Mouse (Mus musculus) embryonic facial prominence, embryonic 11.5 days (tissue): Measurements from ENCODE around the gene Scn10a. TPM values are rescaled to one million over a fixed set of nuclear protein-coding genes. Genes with fewer than 3 reads are reported as not detected.

Experiments used
- ATAC-seq: fragments of 200-750 bp; cut with Nextera tagmentation; replicated peaks from 2 replicates; pipeline ENCODE4 v1.8.0; 2017; ENCODE audit warnings: low read depth; ENCODE audit not compliant: insufficient number of reproducible peaks, low FRiP score, low TSS enrichment
- DNase-seq: peaks from one replicate; pipeline ENCODE4 v3.0.0-alpha.2; 2015; ENCODE audit warnings: low spot score
- H3K27ac ChIP-seq: fragments of 300-500 bp; sonication (generic); replicated peaks from 2 replicates; pipeline ENCODE4 v1.5.1; 2014; ENCODE audit warnings: mild to moderate bottlenecking, low read depth, low read length, control low read depth
- H3K27me3 ChIP-seq: fragments of 300-500 bp; sonication (generic); 2 replicates; pipeline ENCODE4 v1.6.1; 2014; ENCODE audit warnings: mild to moderate bottlenecking, low read length, moderate library complexity, mixed read lengths; ENCODE audit not compliant: control insufficient read depth, insufficient read depth
- H3K36me3 ChIP-seq: fragments of 300-500 bp; sonication (generic); replicated peaks from 2 replicates; pipeline ENCODE4 v1.6.1; 2014; ENCODE audit warnings: low read depth, mild to moderate bottlenecking, low read length, moderate library complexity, mixed read lengths; ENCODE audit not compliant: control insufficient read depth, insufficient read depth
- H3K4me1 ChIP-seq: fragments of 300-500 bp; sonication (generic); 2 replicates; pipeline ENCODE4 v1.6.1; 2014; ENCODE audit warnings: low read length, mixed read lengths; ENCODE audit not compliant: control insufficient read depth, insufficient read depth
- H3K4me2 ChIP-seq: fragments of 300-500 bp; sonication (generic); 2 replicates; pipeline ENCODE4 v1.6.1; 2014; ENCODE audit warnings: low read depth, mild to moderate bottlenecking, control low read depth, low read length, moderate library complexity
- H3K4me3 ChIP-seq: fragments of 300-500 bp; sonication (generic); 2 replicates; pipeline ENCODE4 v1.5.1; 2014; ENCODE audit warnings: low read depth, low read length, control low read depth
- H3K9ac ChIP-seq: fragments of 300-500 bp; sonication (generic); replicated peaks from 2 replicates; pipeline ENCODE4 v1.6.1; 2014; ENCODE audit warnings: mild to moderate bottlenecking, control low read depth, low read length
- H3K9me3 ChIP-seq: fragments of 300-500 bp; sonication (generic); replicated peaks from 2 replicates; pipeline ENCODE4 v1.6.1; 2016; ENCODE audit warnings: mild to moderate bottlenecking, low read length, inconsistent platforms, mixed read lengths; ENCODE audit not compliant: control insufficient read depth
- WGBS: fragments of 180-500 bp; shearing (Covaris S2); extraction: QIAGEN DNeasy Blood & Tissue Kit; methylation state at CpG from one replicate; pipeline ENCODE4 v1.1.7; 2014; 5-methylcytosine and 5-hydroxymethylcytosine counted together
- polyA plus RNA-seq: library from polyadenylated mRNA; unstranded; fragments of >200 nt; fragmentation: Nextera tagmentation; extraction: Ambion mirVana; gene quantifications from 2 replicates; pipeline ENCODE4 v1.2.1, GENCODE M21; 2014

The Scn10a gene
- polyA plus RNA-seq = 0.53 and 0.85 TPM in 2 replicates

GRCm38 (mm10) chr9:119719222-119719621, at the start of gene Scn10a:
Gene Scn10a (minus strand): TSS chr9:119719322.
- Histone ChIP-seq H3K4me2 (no peak within 1 kb of the TSS), H3K4me1 (no peaks in the 10 kb centered on the region), H3K36me3 (no peaks in the 10 kb centered on the region), H3K9ac (no peak within 1 kb of the TSS), H3K27ac (no peak within 1 kb of the TSS), H3K9me3 (no peaks in the 10 kb centered on the region), H3K4me3 (no peak within 1 kb of the TSS), H3K27me3 (no peaks in the 10 kb centered on the region)
- ATAC-seq (no peak), DNase-seq (no peak)
- 80% methylated on average over 11 of the region's 11 CpGs for WGBS

- Histone ChIP-seq H3K27me3 (no peaks in the 10 kb centered on the region), H3K4me2 (no peak overlapping the region), H3K4me1 (no peaks in the 10 kb centered on the region), H3K9ac (no peak overlapping the region), H3K36me3 (no peaks in the 10 kb centered on the region), H3K4me3 (no peak overlapping the region), H3K27ac (no peak overlapping the region), H3K9me3 (no peaks in the 10 kb centered on the region)
- ATAC-seq (no peak), DNase-seq (peak; percentile 52)
- WGBS = 43% methylated on average over 7 of the region's 7 CpGs
These were observed 49.5 kb upstream of the Scn10a start for GRCm38 (mm10) chr9:119768585-119768984.

- ATAC-seq (no peak), DNase-seq (no peak)
- Histone ChIP-seq H3K4me1 (no peaks in the 10 kb centered on the region), H3K9me3 (no peaks in the 10 kb centered on the region), H3K9ac (no peak overlapping the region), H3K27ac (no peak overlapping the region), H3K4me2 (no peak overlapping the region), H3K4me3 (no peak overlapping the region), H3K27me3 (no peaks in the 10 kb centered on the region), H3K36me3 (no peaks in the 10 kb centered on the region)
- WGBS = 79% methylated on average over 3 of the region's 3 CpGs
These were observed 41.1 kb upstream of the Scn10a start for GRCm38 (mm10) chr9:119760226-119760625.

GRCm38 (mm10) chr9:119759457-119759856, 40.3 kb upstream of the Scn10a start:
- 86% methylated on average over 1 of the region's 1 CpGs for WGBS
- no peaks in the 10 kb centered on the region for H3K9me3 ChIP-seq
- H3K27ac ChIP-seq = no peak overlapping the region
- H3K9ac ChIP-seq = no peak overlapping the region
- no peaks in the 10 kb centered on the region for H3K36me3 ChIP-seq
- ATAC-seq (no peak), DNase-seq (no peak)
- H3K4me2 ChIP-seq = no peak overlapping the region
- no peaks in the 10 kb centered on the region for H3K27me3 ChIP-seq
- no peak overlapping the region for H3K4me3 ChIP-seq
- H3K4me1 ChIP-seq = no peaks in the 10 kb centered on the region

- no peak overlapping the region for H3K9ac ChIP-seq
- ATAC-seq (no peak), DNase-seq (peak; percentile 70)
- H3K27me3 ChIP-seq = no peaks in the 10 kb centered on the region
- no peak overlapping the region for H3K27ac ChIP-seq
- no peak overlapping the region for H3K4me2 ChIP-seq
- H3K4me1 ChIP-seq = no peaks in the 10 kb centered on the region
- no peak overlapping the region for H3K4me3 ChIP-seq
- H3K36me3 ChIP-seq = no peaks in the 10 kb centered on the region
- WGBS = 15% methylated on average over 5 of the region's 5 CpGs
- 0 out of 2 replicates have a peak, but pooled peaks cover 2% of the 10 kb centered on the region for H3K9me3 ChIP-seq
These were observed 32.4 kb upstream of the Scn10a start for GRCm38 (mm10) chr9:119751507-119751906.

- no peak overlapping the region for H3K27ac ChIP-seq
- H3K4me1 ChIP-seq = no peaks in the 10 kb centered on the region
- H3K9ac ChIP-seq = no peak overlapping the region
- ATAC-seq (no peak), DNase-seq (no peak)
- no peaks in the 10 kb centered on the region for H3K36me3 ChIP-seq
- no peak overlapping the region for H3K4me3 ChIP-seq
- no peak overlapping the region for H3K4me2 ChIP-seq
- 73% methylated on average over 9 of the region's 9 CpGs for WGBS
- 0 out of 2 replicates have a peak, but pooled peaks cover 2% of the 10 kb centered on the region for H3K9me3 ChIP-seq
- H3K27me3 ChIP-seq = no peaks in the 10 kb centered on the region
These were observed 30.0 kb upstream of the Scn10a start for GRCm38 (mm10) chr9:119749112-119749511.

GRCm38 (mm10) chr9:119743900-119744299, 24.8 kb upstream of the Scn10a start:
- Histone ChIP-seq H3K4me1 (no peaks in the 10 kb centered on the region), H3K9ac (no peak overlapping the region), H3K27ac (no peak overlapping the region), H3K36me3 (no peaks in the 10 kb centered on the region), H3K4me2 (no peak overlapping the region), H3K4me3 (no peak overlapping the region), H3K27me3 (no peaks in the 10 kb centered on the region), H3K9me3 (0 out of 2 replicates have a peak, but pooled peaks cover 2% of the 10 kb centered on the region)
- DNase-seq = no peak
- 82% methylated on average over 4 of the region's 4 CpGs for WGBS
- no peak for ATAC-seq

GRCm38 (mm10) chr9:119743312-119743711, 24.2 kb upstream of the Scn10a start:
- Histone ChIP-seq H3K27ac (no peak overlapping the region), H3K4me3 (no peak overlapping the region), H3K9me3 (0 out of 2 replicates have a peak, but pooled peaks cover 2% of the 10 kb centered on the region), H3K9ac (no peak overlapping the region), H3K4me2 (no peak overlapping the region), H3K4me1 (no peaks in the 10 kb centered on the region), H3K27me3 (no peaks in the 10 kb centered on the region), H3K36me3 (no peaks in the 10 kb centered on the region)
- ATAC-seq = no peak
- no peak for DNase-seq
- 94% methylated on average over 3 of the region's 3 CpGs for WGBS
